Mouse (Mus musculus): ENCODE measurements around the gene Fxyd1. TPM values are rescaled to one million over a fixed set of nuclear protein-coding genes. Genes with fewer than 3 reads are reported as not detected.

The Fxyd1 gene
- polyA plus RNA-seq, 1 experiment from 2014 or later = 80.1 TPM

DNA sequence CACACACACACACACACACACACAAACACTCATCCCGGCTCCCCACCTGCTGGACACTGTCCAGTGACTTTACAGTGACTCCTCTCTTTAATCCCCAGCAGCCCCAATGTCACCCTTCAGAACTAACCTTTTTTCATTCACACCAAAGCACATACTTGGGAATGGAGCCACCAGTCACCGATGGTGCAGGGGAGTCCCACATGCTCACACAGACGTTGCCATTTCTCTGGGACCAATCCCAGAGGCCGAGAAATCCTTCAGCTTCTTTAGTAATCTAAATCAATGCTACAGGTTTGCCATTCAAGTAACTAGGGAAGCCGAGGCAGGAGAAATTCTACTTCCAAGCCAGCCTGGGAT is 17.7 kb upstream of the Fxyd1 start:
- Histone ChIP-seq H3K27ac (0 out of 2 replicates have a peak overlapping the region, but pooled peaks have one; percentile 54), H3K36me3 (no peaks in the 10 kb centered on the region), H3K4me1 (replicated peaks) (peaks cover 27% of the 10 kb centered on the region), H3K27me3 (replicated peaks) (no peaks in the 10 kb centered on the region), H3K4me3 (replicated peaks) (no peak overlapping the region), H3K4me2 (replicated peaks) (no peak overlapping the region), H3K9ac (no peak overlapping the region), H3K9me3 (no peaks in the 10 kb centered on the region)
- 55% methylated on average over 5 of the region's 5 CpGs for WGBS
- ATAC-seq = no peak

DNA sequence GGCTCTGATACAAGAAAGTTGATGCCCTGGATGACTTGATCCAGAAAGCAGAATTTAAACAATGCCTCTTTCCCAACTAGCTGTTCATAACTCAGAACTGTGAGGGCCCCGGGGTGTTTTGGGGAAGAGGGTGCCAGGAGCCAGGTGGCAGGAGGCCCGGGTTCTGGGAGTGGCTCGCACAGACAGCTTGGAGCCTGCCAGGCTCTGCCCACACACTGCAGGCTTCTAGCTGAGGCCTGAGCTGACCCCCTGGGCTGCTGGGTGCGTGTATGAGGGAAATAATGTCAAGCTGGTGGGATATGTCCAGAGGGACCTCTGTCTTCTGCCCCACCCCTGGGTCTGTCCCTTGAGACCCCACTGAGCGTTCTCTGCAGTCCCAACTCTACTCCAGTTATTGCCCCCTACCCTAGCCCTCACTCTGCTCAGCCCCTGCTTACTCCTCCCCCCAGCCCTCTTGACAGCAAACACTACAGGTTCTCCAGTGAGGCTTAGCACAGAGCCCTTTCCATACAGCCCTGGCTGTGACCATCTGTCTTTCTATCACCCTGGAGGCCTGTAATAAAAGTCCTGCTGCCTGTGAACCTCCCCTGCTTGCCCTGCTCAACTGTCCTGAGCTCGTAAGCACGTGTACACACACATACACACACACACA is 17.2 kb upstream of the Fxyd1 start:
- ATAC-seq = no peak
- Histone ChIP-seq H3K4me2 (replicated peaks) (no peak overlapping the region), H3K36me3 (no peaks in the 10 kb centered on the region), H3K27ac (0 out of 2 replicates have a peak overlapping the region, but pooled peaks have one; percentile 54), H3K27me3 (replicated peaks) (no peaks in the 10 kb centered on the region), H3K4me3 (replicated peaks) (no peak overlapping the region), H3K9ac (no peak overlapping the region), H3K9me3 (no peaks in the 10 kb centered on the region), H3K4me1 (replicated peaks) (peaks cover 27% of the 10 kb centered on the region)
- 56% methylated on average over 7 of the region's 7 CpGs for WGBS

DNA sequence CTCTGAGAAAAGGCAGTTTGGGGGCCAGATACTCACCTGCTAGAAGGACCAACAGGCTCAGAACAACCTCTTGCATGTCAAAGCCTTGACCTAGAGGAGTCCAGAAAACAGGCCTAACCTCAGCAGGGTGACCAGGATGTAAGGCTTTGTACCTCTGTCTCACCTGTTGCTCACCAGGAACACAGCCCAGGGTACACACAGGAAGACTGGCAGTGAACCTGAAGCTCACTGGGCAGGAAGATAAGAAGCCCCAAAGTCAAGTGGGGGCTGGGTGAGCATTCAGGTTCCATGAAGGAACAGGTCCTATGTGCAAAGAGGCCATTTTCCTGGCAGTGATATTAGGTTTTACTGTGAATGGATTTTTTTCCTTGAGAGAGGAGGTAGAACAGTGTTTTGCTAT is 16.5 kb upstream of the Fxyd1 start:
- Histone ChIP-seq H3K4me2 (replicated peaks) (no peak overlapping the region), H3K9ac (no peak overlapping the region), H3K27me3 (replicated peaks) (no peaks in the 10 kb centered on the region), H3K4me3 (replicated peaks) (no peak overlapping the region), H3K36me3 (no peaks in the 10 kb centered on the region), H3K4me1 (replicated peaks) (peaks cover 27% of the 10 kb centered on the region), H3K9me3 (no peaks in the 10 kb centered on the region), H3K27ac (no peak overlapping the region)
- no peak for ATAC-seq

DNA sequence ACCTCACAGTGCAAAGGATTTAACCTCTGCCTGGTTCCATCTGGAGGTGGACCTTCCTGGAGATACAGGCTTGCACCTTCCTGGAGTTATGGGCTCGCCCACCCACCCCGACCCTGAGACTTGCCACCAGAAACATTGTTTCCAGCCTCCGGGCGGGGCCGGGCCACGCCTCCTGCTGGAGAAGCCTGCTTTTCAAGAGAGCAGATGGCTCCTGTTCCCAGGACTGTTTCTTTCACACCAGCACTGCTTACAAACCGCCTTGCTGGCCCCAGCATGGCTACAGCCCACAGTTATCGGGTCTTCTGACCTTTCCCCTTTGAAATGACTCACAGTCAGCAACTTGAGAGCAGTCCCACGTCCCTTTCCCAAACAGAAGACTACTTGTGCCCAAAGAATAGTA is 15.3 kb upstream of the Fxyd1 start:
- H3K4me2 ChIP-seq (replicated peaks) = peak overlapping the region; percentile 18; the same call in 1 of the 2 replicates

DNA sequence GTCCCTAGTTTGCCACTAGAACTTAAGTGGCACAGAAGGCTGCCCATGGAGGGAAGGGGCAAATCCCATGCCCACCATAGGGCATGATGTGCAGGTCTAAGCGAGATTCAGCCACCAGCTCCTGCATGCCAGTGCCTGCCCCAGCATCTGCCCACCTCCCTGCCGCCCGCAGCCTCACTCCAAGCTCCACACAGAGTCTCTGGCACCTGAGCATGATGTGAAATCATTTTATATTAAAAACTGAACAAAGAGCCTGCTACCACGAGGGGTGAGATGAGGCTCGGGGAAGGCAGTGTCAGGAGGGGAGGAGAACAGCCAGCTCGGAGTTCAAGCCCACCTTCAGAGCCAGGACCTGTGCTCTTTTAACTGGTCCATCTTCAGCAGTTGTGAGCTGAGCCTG is 13.3 kb upstream of the Fxyd1 start:
- Histone ChIP-seq H3K27ac (no peak overlapping the region), H3K4me3 (replicated peaks) (no peak overlapping the region), H3K9me3 (no peaks in the 10 kb centered on the region), H3K9ac (no peak overlapping the region), H3K27me3 (replicated peaks) (no peaks in the 10 kb centered on the region), H3K4me2 (replicated peaks) (no peak overlapping the region), H3K4me1 (replicated peaks) (peaks cover 28% of the 10 kb centered on the region), H3K36me3 (no peaks in the 10 kb centered on the region)
- ATAC-seq = no peak
- 84% methylated on average over 6 of the region's 6 CpGs for WGBS

More for the DNA sequence above, 15.3 kb upstream of the Fxyd1 start:
- Histone ChIP-seq H3K4me1 (replicated peaks) (peaks cover 32% of the 10 kb centered on the region), H3K9me3 (no peaks in the 10 kb centered on the region), H3K27ac (peak overlapping the region; percentile 52; the same call in 1 of the 2 replicates), H3K36me3 (no peaks in the 10 kb centered on the region), H3K9ac (no peak overlapping the region), H3K4me3 (replicated peaks) (no peak overlapping the region), H3K27me3 (replicated peaks) (no peaks in the 10 kb centered on the region)
- WGBS = 19% methylated on average over 9 of the region's 9 CpGs
- ATAC-seq = peak; percentile 21

DNA sequence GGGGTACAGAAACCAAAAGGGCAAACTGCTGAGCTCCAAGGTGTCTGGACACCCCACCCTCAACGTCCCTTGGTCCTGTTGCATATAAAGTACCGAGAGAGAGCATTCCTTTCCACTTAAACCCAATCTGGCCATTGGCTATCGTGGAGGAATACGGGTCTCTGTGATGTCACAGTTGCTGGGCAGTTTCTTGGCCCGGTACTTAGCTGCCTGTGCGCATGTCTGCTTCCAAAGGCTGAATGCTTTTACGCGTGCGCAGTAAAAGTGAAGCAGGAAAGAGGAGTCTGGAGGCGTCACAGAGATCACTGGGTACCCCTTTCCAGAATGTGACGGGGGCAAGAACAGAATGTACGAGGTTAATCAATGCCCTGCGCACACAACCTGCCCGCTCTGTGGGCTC is 12.5 kb upstream of the Fxyd1 start:
- Histone ChIP-seq H3K9ac (no peak overlapping the region), H3K4me2 (replicated peaks) (no peak overlapping the region), H3K4me3 (replicated peaks) (no peak overlapping the region), H3K27ac (no peak overlapping the region), H3K36me3 (no peaks in the 10 kb centered on the region), H3K4me1 (replicated peaks) (peaks cover 28% of the 10 kb centered on the region), H3K9me3 (no peaks in the 10 kb centered on the region), H3K27me3 (replicated peaks) (no peaks in the 10 kb centered on the region)
- ATAC-seq = no peak
- WGBS = 87% methylated on average over 14 of the region's 14 CpGs

DNA sequence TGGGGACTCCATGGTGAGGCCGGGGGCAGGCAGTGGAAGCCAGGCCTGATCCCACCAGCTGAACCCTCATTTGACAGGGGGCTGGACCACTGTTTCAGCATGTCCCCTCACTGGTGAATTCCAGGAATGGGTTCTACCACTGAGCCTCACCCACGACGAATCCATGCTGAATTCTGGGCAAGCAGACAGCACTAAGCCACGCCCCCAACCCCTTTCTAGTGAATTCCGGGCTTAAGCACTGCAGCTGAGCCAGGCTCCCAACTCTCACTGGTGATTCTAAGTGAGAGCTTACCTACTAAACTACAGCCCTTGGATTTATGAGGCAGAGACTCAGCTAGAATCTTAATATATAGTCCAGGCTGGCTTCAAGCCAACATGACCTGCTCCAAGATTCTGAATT is 10.8 kb upstream of the Fxyd1 start:
- ATAC-seq = peak; percentile 34; the same call in 1 of the 2 replicates
- 34% methylated on average over 5 of the region's 5 CpGs for WGBS

DNA sequence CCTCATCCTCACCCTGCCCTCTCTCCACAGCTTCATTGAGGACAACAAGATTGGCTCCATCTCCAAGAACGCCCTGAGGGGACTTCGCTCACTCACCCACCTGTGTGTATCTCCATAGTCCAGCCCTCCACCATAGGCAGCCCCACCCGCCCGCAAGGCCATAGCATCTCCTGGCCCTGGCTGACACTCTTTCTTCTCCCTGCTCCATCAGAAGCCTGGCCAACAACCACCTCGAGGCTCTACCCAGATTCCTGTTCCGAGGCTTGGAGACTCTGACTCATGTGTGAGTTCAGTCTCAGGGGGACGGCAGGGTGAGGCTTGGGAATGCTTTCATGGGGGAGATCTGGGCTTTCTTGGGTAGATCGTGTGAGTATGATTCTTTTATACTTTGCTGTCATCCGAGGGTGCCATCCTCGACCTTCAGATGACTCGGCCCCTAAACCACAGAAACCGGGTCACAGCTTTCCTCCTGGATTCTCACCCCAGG is 6.1 kb upstream of the Fxyd1 start:
- Histone ChIP-seq H3K9ac (no peak overlapping the region), H3K27me3 (replicated peaks) (no peaks in the 10 kb centered on the region), H3K36me3 (no peaks in the 10 kb centered on the region), H3K4me2 (replicated peaks) (no peak overlapping the region), H3K4me3 (replicated peaks) (no peak overlapping the region), H3K27ac (no peak overlapping the region), H3K9me3 (no peaks in the 10 kb centered on the region), H3K4me1 (replicated peaks) (peaks cover 12% of the 10 kb centered on the region)
- 87% methylated on average over 12 of the region's 12 CpGs for WGBS
- ATAC-seq = no peak

More for the DNA sequence above, 10.8 kb upstream of the Fxyd1 start:
- no peaks in the 10 kb centered on the region for H3K36me3 ChIP-seq
- no peaks in the 10 kb centered on the region for H3K27me3 ChIP-seq (replicated peaks)
- H3K9me3 ChIP-seq = no peaks in the 10 kb centered on the region
- H3K4me1 ChIP-seq (replicated peaks) = peaks cover 17% of the 10 kb centered on the region
- no peak overlapping the region for H3K4me3 ChIP-seq (replicated peaks)
- no peak overlapping the region for H3K9ac ChIP-seq
- 0 out of 2 replicates have a peak overlapping the region, but pooled peaks have one; percentile 36 for H3K27ac ChIP-seq
- no peak overlapping the region for H3K4me2 ChIP-seq (replicated peaks)

DNA sequence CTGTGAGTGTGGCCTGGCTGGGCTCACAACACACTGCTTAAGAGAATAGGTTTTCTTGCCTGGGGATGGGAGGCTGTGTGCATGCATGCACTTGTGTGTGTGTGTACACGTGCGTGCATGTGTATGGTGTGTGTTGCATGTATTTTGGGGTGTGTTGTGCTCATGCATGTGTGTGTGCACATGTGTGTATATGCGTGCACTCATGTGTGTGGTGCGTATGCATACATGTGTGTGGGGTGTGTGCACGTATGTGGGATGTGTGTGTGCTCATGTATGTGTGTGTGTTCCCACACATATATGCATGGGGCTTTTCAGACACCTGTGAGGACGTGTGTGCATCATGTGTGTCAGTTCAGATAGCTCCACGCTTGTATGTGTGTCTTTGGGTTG is 3.6 kb upstream of the Fxyd1 start:
- no peak for ATAC-seq
- H3K4me1 ChIP-seq (replicated peaks) = 0 out of 2 replicates have a peak, but pooled peaks cover 7% of the 10 kb centered on the region
- WGBS = 88% methylated on average over 7 of the region's 7 CpGs

DNA sequence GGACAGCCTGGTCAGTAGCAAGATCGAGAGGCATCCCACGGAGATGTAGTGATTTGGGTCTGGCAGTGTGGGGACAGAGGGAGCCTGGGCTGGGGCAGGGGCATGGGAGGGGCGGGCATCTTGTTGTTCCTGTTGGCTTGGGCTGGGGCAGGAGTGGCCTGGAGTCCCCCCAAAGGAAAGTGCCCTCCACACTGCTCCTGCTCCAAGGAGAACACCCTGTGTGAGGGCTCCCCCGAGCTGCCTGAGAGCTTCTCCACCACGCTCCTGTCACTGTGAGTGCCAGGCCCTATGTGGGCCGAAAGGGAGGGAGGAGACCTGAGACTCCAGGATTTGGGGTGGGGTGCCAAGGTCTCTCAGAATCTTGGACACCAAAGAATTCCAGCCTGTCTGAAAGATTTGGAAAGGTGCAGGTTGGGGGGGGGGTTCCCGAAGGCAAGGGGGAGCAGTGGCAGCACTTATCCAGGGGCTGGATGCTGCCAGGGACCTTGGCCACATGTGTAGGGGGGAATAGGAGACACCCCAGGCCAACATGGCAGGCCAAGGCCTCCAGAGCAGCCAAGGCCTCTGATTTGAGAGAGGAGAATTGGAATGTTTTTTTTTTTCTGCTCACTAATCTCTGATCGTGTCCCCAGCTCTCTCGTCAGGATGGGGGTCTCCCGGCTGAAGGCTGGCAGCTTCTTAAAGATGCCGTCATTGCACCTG is 3.1 kb upstream of the Fxyd1 start:
- H3K27ac ChIP-seq = no peak overlapping the region
- H3K4me1 ChIP-seq (replicated peaks) = peaks cover 12% of the 10 kb centered on the region; the same call in 1 of the 2 replicates
- WGBS = 69% methylated on average over 11 of the region's 11 CpGs
- no peak overlapping the region for H3K9ac ChIP-seq
- no peak for ATAC-seq
- no peaks in the 10 kb centered on the region for H3K36me3 ChIP-seq
- H3K27me3 ChIP-seq (replicated peaks) = no peaks in the 10 kb centered on the region
- no peaks in the 10 kb centered on the region for H3K9me3 ChIP-seq
- no peak overlapping the region for H3K4me3 ChIP-seq (replicated peaks)
- no peak overlapping the region for H3K4me2 ChIP-seq (replicated peaks)

More for the DNA sequence above, 3.6 kb upstream of the Fxyd1 start:
- H3K9ac ChIP-seq = no peak overlapping the region
- H3K36me3 ChIP-seq = no peaks in the 10 kb centered on the region
- H3K4me3 ChIP-seq (replicated peaks) = no peak overlapping the region
- H3K27ac ChIP-seq = no peak overlapping the region
- no peak overlapping the region for H3K4me2 ChIP-seq (replicated peaks)
- H3K9me3 ChIP-seq = no peaks in the 10 kb centered on the region
- H3K27me3 ChIP-seq (replicated peaks) = no peaks in the 10 kb centered on the region

DNA sequence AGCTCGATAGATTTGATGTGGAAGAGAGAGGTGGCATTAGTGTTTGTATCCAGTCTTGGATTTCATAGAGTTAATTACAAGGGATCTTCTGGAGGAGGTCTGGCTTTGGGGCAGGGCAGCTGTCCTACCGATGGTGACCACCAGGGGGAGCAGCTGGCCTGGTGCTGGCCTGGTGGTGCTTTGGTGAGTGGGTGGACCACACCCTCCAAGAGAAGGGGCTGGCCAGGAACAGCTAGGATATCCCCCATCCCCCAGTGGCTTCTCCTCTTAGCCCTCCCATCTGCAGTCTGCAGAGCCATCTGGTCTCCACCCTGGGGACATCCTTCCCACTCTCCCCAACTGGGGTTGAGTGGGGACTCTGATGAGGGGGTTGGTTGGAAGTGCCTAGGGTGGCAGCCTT is 2.1 kb upstream of the Fxyd1 start, which contains the start of gene Lgi4:
Gene Lgi4 (plus strand): TSS at position 235 of the 400 bp plus-strand sequence.
- Histone ChIP-seq H3K4me1 (replicated peaks) (peaks cover 19% of the 10 kb centered on the region), H3K4me3 (replicated peaks) (no peak within 1 kb of the TSS), H3K4me2 (replicated peaks) (no peak within 1 kb of the TSS), H3K27me3 (replicated peaks) (no peaks in the 10 kb centered on the region; the same call in 1 of the 2 replicates), H3K27ac (no peak within 1 kb of the TSS), H3K36me3 (no peaks in the 10 kb centered on the region), H3K9me3 (no peaks in the 10 kb centered on the region), H3K9ac (no peak within 1 kb of the TSS)
- ATAC-seq = peak; percentile 60
- 1% methylated on average over 2 of the region's 2 CpGs for WGBS

DNA sequence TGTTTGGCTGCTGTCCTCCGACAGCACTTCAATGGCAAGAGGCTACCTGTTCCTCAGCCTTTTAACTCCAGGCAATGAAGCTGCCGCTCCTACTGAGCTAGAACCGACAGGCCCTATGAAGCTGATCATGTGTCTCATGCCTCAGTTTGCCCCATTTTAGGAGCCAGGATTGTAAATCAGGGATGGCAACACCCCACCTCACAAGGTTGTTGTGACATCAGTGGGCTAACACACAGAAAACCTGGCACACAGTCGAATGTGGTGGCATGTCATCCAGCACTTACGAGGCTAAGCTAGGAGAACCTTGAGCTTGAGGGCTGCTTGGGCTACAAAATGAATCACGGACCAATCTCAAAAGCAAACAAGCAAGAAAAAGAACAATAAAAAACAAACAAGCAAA is 1.2 kb upstream of the Fxyd1 start:
- no peaks in the 10 kb centered on the region for H3K9me3 ChIP-seq
- no peak overlapping the region for H3K4me2 ChIP-seq (replicated peaks)
- H3K9ac ChIP-seq = no peak overlapping the region
- H3K4me3 ChIP-seq (replicated peaks) = no peak overlapping the region
- 85% methylated on average over 6 of the region's 6 CpGs for WGBS
- peaks cover 3% of the 10 kb centered on the region; the same call in 1 of the 2 replicates for H3K27me3 ChIP-seq (replicated peaks)
- H3K4me1 ChIP-seq (replicated peaks) = peaks cover 25% of the 10 kb centered on the region
- no peaks in the 10 kb centered on the region for H3K36me3 ChIP-seq
- H3K27ac ChIP-seq = no peak overlapping the region
- no peak for ATAC-seq
